Mouse (Mus musculus) heart, embryonic 11.5 days (tissue): ENCODE results near the gene Stk38. TPM values are rescaled to one million over a fixed set of nuclear protein-coding genes. Genes with fewer than 3 reads are reported as not detected.

ENCODE experiments used
- ATAC-seq: fragments of 200-750 bp; cut with Nextera tagmentation; replicated peaks from 2 replicates; pipeline ENCODE4 v1.8.0; 2017; ENCODE audit warnings: moderate library complexity; ENCODE audit not compliant: insufficient number of reproducible peaks, low FRiP score, low TSS enrichment
- H3K27ac ChIP-seq: fragments of 300-500 bp; sonication (generic); 2 replicates; pipeline ENCODE4 v1.5.1; 2014; ENCODE audit warnings: mild to moderate bottlenecking, low read depth, low read length
- H3K27me3 ChIP-seq: fragments of 300-500 bp; sonication (generic); 2 replicates; pipeline ENCODE4 v1.6.1; 2014; ENCODE audit warnings: mild to moderate bottlenecking, low read length, mixed read lengths; ENCODE audit not compliant: control insufficient read depth, insufficient read depth
- H3K36me3 ChIP-seq: fragments of 300-500 bp; sonication (generic); 2 replicates; pipeline ENCODE4 v1.6.1; 2014; ENCODE audit warnings: mild to moderate bottlenecking, low read length, moderate library complexity, mixed read lengths; ENCODE audit not compliant: control insufficient read depth, insufficient read depth
- H3K4me1 ChIP-seq: fragments of 300-500 bp; sonication (generic); 2 replicates; pipeline ENCODE4 v1.6.1; 2014; ENCODE audit warnings: low read length; ENCODE audit not compliant: control insufficient read depth, insufficient read depth
- H3K4me2 ChIP-seq: fragments of 300-500 bp; sonication (generic); 2 replicates; pipeline ENCODE4 v1.6.1; 2014; ENCODE audit warnings: mild to moderate bottlenecking, moderate library complexity
- H3K4me3 ChIP-seq: fragments of 300-500 bp; sonication (generic); 2 replicates; pipeline ENCODE4 v1.5.1; 2014; ENCODE audit warnings: low read depth, low read length
- H3K9ac ChIP-seq: fragments of 300-500 bp; sonication (generic); 2 replicates; pipeline ENCODE4 v1.6.1; 2014; ENCODE audit warnings: mild to moderate bottlenecking, low read depth, low read length, moderate library complexity
- H3K9me3 ChIP-seq: fragments of 300-500 bp; sonication (generic); replicated peaks from 2 replicates; pipeline ENCODE4 v1.6.1; 2016; ENCODE audit warnings: low read length; ENCODE audit not compliant: control insufficient read depth
- WGBS: fragments of 180-500 bp; shearing (Covaris S2); extraction: QIAGEN DNeasy Blood & Tissue Kit; methylation state at CpG from one replicate; pipeline ENCODE4 v1.1.7; 2014; ENCODE audit not compliant: insufficient replicate concordance; 5-methylcytosine and 5-hydroxymethylcytosine counted together
- polyA plus RNA-seq: library from polyadenylated mRNA; unstranded; fragments of >200 nt; fragmentation: Nextera tagmentation; extraction: Ambion mirVana; gene quantifications from 2 replicates; pipeline ENCODE4 v1.2.1, GENCODE M21; 2014

The Stk38 gene
- polyA plus RNA-seq, 1 experiment from 2014 or later = 92.7 TPM

DNA sequence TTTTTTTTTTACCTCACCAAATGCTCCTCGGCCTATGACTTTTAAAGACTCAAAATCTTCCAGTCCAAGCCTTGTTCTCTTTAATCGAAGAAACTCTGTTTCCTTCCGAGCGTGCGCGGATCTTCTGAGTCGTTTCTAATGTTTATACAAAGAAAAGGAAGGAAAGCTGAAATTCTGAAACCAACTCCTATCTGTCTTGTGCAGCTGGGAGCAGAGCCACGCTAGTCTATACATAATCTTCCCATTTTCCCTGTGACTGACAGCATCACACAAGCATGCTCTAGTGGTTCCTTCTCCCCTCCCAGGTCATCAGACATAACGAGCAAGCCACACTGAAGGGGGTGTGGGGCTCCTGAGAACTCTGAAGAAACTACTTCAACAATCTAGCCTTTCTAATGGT is 16.5 kb downstream of the Stk38 start:
- Histone ChIP-seq H3K36me3 (peaks cover 30% of the 10 kb centered on the region), H3K27me3 (no peaks in the 10 kb centered on the region), H3K4me1 (no peaks in the 10 kb centered on the region), H3K9me3 (no peaks in the 10 kb centered on the region), H3K9ac (no peak overlapping the region), H3K4me2 (no peak overlapping the region), H3K27ac (no peak overlapping the region), H3K4me3 (no peak overlapping the region)
- ATAC-seq = no peak
- 79% methylated on average over 9 of the region's 9 CpGs for WGBS

DNA sequence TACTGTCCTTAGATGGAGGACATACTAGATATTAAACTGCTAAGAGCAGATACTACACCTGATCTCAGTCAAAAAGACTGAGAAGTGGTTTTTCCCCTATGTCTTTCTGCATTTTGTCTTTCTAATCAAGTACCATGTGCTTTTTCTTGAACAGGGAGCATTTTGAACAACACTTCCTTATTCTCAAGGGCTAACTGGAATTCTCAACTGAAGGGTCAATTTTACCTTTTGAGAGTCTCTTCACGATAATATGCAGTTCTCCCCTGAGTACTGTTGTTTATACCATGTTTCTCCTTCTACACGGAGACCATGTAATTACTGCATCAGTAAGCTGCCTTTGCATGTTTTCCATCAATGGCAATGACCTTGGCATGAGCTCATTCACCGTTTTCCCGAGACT is 17.7 kb downstream of the Stk38 start:
- 70% methylated on average over 4 of the region's 4 CpGs for WGBS
- no peak for ATAC-seq
- H3K4me2 ChIP-seq = no peak overlapping the region
- H3K36me3 ChIP-seq = peaks cover 36% of the 10 kb centered on the region
- H3K27ac ChIP-seq = no peak overlapping the region
- no peak overlapping the region for H3K4me3 ChIP-seq
- H3K4me1 ChIP-seq = no peaks in the 10 kb centered on the region
- no peaks in the 10 kb centered on the region for H3K27me3 ChIP-seq
- no peaks in the 10 kb centered on the region for H3K9me3 ChIP-seq
- H3K9ac ChIP-seq = no peak overlapping the region

DNA sequence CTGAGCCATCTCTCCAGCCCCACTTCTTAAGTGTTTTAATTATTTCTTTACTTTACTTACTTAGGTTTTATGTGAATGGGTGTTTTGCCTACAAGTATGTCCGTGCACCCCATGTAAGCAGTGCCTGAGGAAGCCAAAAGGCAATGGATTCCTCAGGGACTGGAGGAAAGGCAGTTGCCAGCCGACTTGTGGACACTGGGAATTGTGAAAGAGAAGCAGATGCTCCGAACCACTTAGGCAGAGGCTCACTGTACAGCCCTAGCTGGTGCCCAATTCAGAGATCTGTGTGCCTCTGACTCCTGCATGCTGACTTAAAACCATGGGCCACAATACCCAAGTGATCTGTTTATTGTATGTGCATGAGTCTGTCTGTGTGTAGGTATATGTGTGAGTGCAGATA is 18.8 kb downstream of the Stk38 start:
- WGBS = 90% methylated on average over 3 of the region's 3 CpGs
- H3K4me2 ChIP-seq = no peak overlapping the region
- no peak overlapping the region for H3K27ac ChIP-seq
- H3K4me1 ChIP-seq = no peaks in the 10 kb centered on the region
- H3K4me3 ChIP-seq = no peak overlapping the region
- no peaks in the 10 kb centered on the region for H3K27me3 ChIP-seq
- H3K9me3 ChIP-seq = no peaks in the 10 kb centered on the region
- ATAC-seq = no peak
- H3K36me3 ChIP-seq = peaks cover 33% of the 10 kb centered on the region
- no peak overlapping the region for H3K9ac ChIP-seq

DNA sequence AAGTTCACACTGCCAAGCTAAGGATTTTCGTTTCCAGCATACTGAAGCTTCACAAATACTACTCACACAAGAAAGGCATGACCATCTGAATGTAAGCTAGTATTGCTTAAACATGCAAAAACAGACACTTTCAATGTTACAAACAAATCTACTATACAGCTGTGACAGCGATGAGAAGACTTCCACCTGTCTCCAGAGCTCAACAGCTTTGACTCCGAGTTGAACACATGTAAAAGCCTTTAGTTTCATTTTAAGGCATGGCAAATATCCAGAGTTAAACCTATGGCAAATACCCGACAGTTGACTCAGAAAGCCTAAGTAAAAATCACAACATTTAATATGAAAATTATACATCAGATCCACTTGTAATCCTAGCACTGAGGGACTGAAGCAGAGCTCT is 19.5 kb downstream of the Stk38 start:
- Histone ChIP-seq H3K4me1 (no peaks in the 10 kb centered on the region), H3K9me3 (no peaks in the 10 kb centered on the region), H3K27me3 (no peaks in the 10 kb centered on the region), H3K27ac (no peak overlapping the region), H3K4me2 (no peak overlapping the region), H3K36me3 (peaks cover 33% of the 10 kb centered on the region), H3K9ac (no peak overlapping the region), H3K4me3 (no peak overlapping the region)
- no peak for ATAC-seq
- 90% methylated on average over 4 of the region's 4 CpGs for whole genome bisulfite sequencing

DNA sequence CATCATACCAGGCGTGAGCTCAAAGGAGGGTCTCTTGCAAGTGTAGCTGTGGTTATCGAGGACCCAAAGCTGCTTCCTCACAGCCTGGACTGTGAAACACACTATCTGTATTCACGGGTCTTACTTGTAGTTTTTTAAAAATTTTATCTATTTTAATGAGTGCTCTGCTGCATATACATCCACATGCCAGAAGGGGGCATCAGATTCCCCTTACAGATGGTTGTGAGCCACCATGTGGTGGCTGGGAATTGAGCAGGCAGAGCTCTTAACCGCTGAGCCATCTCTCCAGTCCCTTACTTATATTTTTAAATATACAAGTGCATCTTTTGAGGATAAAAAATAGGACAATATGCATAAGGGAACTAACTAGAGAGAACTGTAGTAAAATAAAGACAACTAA is 20.1 kb downstream of the Stk38 start:
- no peaks in the 10 kb centered on the region for H3K9me3 ChIP-seq
- peaks cover 3% of the 10 kb centered on the region; the same call in 1 of the 2 replicates for H3K4me1 ChIP-seq
- H3K4me3 ChIP-seq = no peak overlapping the region
- H3K9ac ChIP-seq = no peak overlapping the region
- H3K27ac ChIP-seq = no peak overlapping the region
- peaks cover 33% of the 10 kb centered on the region for H3K36me3 ChIP-seq
- no peak for ATAC-seq
- H3K27me3 ChIP-seq = no peaks in the 10 kb centered on the region
- no peak overlapping the region for H3K4me2 ChIP-seq
- 64% methylated on average over 4 of the region's 4 CpGs for WGBS

DNA sequence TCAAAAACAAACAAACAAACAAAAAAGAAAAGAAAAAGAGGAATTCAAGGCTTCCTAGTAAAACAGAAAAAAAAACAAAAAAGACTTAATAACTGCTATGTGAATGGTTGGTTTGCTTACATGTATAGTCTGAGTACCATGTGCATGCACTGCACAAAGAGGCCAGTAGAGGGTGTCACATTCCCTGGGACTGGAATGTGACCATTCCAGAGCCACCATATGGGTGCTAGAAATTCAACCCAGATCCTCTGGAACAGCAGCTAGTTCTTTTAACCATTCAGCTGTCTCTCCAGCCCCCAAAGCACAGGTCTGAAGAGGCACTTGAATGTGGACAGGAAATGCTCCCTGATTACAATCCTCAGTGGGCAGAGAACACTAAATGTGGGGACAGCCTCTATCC is 21.0 kb downstream of the Stk38 start:
- Histone ChIP-seq H3K9ac (no peak overlapping the region), H3K9me3 (no peaks in the 10 kb centered on the region), H3K4me3 (no peak overlapping the region), H3K4me2 (no peak overlapping the region), H3K27me3 (no peaks in the 10 kb centered on the region), H3K27ac (no peak overlapping the region), H3K36me3 (peaks cover 34% of the 10 kb centered on the region), H3K4me1 (peaks cover 3% of the 10 kb centered on the region; the same call in 1 of the 2 replicates)
- ATAC-seq = no peak

DNA sequence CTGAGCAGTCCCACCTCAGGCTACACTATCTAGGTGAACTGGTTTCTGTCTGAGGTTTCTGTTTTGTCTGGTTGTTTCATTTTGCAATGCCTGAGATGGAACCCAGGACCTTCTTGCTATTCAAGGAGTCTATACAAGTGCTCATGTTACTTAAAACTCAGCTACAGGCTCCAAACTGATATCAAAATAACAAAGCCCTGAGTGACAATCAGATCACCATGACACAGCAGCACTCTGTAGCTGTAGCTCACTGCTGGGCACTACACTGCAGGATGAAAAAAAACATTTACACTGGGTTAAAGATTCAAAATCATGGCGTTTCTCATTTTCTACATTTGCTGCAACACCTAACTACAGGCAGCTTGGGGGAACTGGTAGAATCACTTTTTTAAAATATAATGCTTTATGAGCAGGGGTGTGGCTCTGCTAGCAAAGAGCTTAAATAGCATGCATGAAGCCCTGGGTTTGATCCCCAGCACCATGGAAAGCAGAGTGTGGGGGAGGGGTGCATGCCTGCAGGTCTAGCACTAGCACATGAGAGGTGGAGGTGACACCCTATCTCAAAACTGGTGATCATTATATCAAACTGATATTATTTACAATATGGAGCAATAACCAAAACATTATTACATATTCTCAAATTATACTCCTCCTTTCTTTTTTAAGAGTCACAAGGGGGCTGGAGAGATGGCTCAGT is 22.9 kb downstream of the Stk38 start:
- H3K4me2 ChIP-seq = no peak overlapping the region
- no peaks in the 10 kb centered on the region for H3K9me3 ChIP-seq
- H3K36me3 ChIP-seq = peaks cover 34% of the 10 kb centered on the region
- no peak overlapping the region for H3K27ac ChIP-seq
- H3K27me3 ChIP-seq = no peaks in the 10 kb centered on the region
- ATAC-seq = no peak
- H3K4me3 ChIP-seq = no peak overlapping the region
- H3K4me1 ChIP-seq = peaks cover 3% of the 10 kb centered on the region; the same call in 1 of the 2 replicates
- 91% methylated on average over 1 of the region's 1 CpGs for WGBS
- no peak overlapping the region for H3K9ac ChIP-seq

DNA sequence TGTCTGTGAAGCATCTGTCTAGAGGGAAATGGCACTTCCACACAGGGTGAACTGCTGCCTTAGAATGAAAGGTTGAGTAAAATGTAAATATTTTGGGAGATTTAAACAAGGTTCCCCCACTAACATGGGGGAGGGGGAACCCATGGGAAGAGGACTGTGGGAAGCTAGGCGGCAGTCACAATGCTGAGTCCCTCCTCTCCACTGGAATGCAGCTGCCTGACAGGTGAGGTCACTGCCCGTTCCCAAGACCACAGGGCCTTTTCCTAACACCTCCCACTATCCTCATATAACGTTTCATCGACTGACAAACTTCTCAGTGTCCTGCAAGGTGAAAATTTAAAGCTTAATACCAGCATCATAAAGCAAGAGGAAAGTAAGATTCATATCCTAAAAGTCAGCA is 25.2 kb downstream of the Stk38 start:
- Histone ChIP-seq H3K36me3 (peaks cover 37% of the 10 kb centered on the region), H3K27ac (no peak overlapping the region), H3K27me3 (no peaks in the 10 kb centered on the region), H3K4me3 (no peak overlapping the region), H3K9ac (no peak overlapping the region), H3K4me2 (no peak overlapping the region), H3K9me3 (no peaks in the 10 kb centered on the region), H3K4me1 (peaks cover 3% of the 10 kb centered on the region; the same call in 1 of the 2 replicates)
- WGBS = 23% methylated on average over 4 of the region's 4 CpGs
- no peak for ATAC-seq

DNA sequence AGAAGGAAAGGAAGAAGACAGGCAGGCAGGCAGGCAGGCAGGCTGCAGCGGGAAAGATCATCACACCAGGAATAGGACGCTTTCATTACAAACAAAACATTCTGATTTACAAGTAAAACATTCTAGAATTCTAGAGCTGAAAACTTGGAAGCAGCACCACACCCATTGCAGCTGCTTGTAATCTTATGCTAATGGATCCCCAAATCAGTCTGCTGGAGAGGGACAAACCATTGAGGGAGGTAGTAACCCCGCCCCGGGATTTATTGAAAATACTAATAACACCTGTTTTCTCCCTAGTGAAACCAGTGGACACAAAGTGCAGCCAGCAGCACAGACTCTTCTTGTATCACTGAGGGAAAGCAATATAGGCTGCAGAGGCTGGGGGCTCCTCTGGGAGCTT is 26.7 kb downstream of the Stk38 start:
- no peaks in the 10 kb centered on the region for H3K27me3 ChIP-seq
- WGBS = 83% methylated on average over 4 of the region's 4 CpGs
- no peak overlapping the region for H3K27ac ChIP-seq
- ATAC-seq = no peak
- H3K4me2 ChIP-seq = no peak overlapping the region
- H3K36me3 ChIP-seq = peaks cover 28% of the 10 kb centered on the region
- no peak overlapping the region for H3K9ac ChIP-seq
- H3K4me1 ChIP-seq = peaks cover 3% of the 10 kb centered on the region; the same call in 1 of the 2 replicates
- no peak overlapping the region for H3K4me3 ChIP-seq
- H3K9me3 ChIP-seq = no peaks in the 10 kb centered on the region
